ENCODE assay signal across 8 mouse cellular contexts in the genomic region with DNA sequence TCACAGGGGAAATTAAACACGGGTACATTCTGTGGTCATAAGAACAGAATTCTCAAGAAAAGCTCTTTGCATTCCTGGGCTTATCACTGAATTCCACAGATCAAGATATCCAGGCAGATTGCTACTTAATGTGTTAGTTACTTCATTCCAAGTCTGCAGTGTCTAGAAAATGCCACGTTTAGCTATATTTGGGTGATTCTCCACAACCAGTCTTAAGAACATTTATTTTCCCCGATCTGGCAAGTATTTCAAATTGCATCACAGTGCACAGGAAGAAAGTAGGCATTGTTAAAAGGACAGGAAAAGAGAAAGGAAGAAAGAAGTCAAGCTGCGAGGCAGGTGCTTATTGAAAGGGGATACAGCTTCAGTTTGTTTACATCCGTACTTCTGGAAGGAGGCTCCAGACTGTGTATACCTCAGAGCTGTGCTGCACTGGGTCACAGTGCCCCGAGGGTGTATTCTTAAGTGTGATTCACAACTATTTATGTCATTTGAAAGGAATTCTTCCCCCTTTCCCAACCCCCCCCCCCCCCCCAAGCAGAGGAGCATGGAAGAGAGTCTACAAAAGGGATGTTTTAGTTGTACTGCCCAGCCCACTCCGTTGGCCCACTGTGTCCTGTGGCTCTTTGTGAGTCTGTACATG.
DNase-seq lines count a peak whose midpoint lies in the region; ATAC-seq and TF ChIP-seq lines count a peak whose summit lies in the region.

No protein-coding gene starts in this region.

- no peak overlapping the region for H3K9ac ChIP-seq in heart, adult 2 months (ENCODE audit: low read depth, low read length)
- H3K9ac ChIP-seq in lung, postnatal 0 days (replicated peaks; ENCODE audit: low read depth) = no peak overlapping the region
- H3K9ac ChIP-seq in hindbrain, embryonic 15.5 days = no peak overlapping the region
- no peak overlapping the region for H3K9ac ChIP-seq in stomach, embryonic 16.5 days (ENCODE audit: low read length)

- 32% methylated on average over 7 of the region's 7 CpGs for WGBS in heart, adult 2 months
- WGBS in lung, postnatal 0 days = 13% methylated on average over 7 of the region's 7 CpGs
- WGBS in hindbrain, embryonic 15.5 days = 35% methylated on average over 7 of the region's 7 CpGs
- WGBS in stomach, embryonic 16.5 days = 20% methylated on average over 7 of the region's 7 CpGs

- no peak for TF ChIP-seq EP300 in heart, adult 2 months (IDR thresholded peaks at IDR 0.05; ENCODE audit: insufficient read depth, low read depth, low read length)
- TF ChIP-seq EP300 in lung, postnatal 0 days (IDR thresholded peaks at IDR 0.05) = peak; percentile 96

- TF ChIP-seq CTCF in heart, adult 2 months (IDR thresholded peaks at IDR 0.05) = no peak
- no peak for TF ChIP-seq CTCF in lung, postnatal 0 days (IDR thresholded peaks at IDR 0.05)

- peak; percentile 82 for ATAC-seq in lung, postnatal 0 days
- no peak for ATAC-seq in hindbrain, embryonic 15.5 days (ENCODE audit: low FRiP score, low read depth)
- peak; percentile 70; the same call in 1 of the 2 replicates for ATAC-seq in stomach, embryonic 16.5 days (ENCODE audit: insufficient read depth, low FRiP score)
- ATAC-seq in erythroblast, adult 5-6 weeks (replicated peaks; ENCODE audit: low FRiP score, poor library complexity, severe bottlenecking) = no peak

- H3K79me2 ChIP-seq in heart, adult 2 months (replicated peaks; ENCODE audit: control insufficient read depth, insufficient read depth, low read length) = no peaks in the 10 kb centered on the region

- intact Hi-C loops in heart, adult 2 months (cut with DNase I) = no loop called here
- intact Hi-C loops in heart, postnatal 14 days (cut with DNase I) = no loop called here

- peaks cover 11% of the 10 kb centered on the region for H3K4me1 ChIP-seq in heart, adult 2 months (ENCODE audit: control insufficient read depth, insufficient read depth, low read length)
- H3K4me1 ChIP-seq in lung, postnatal 0 days (ENCODE audit: insufficient read depth, low read depth, low read length) = peaks cover 10% of the 10 kb centered on the region; the same call in 1 of the 2 replicates
- peaks cover 18% of the 10 kb centered on the region for H3K4me1 ChIP-seq in hindbrain, embryonic 15.5 days (replicated peaks)
- peaks cover 25% of the 10 kb centered on the region for H3K4me1 ChIP-seq in stomach, embryonic 16.5 days (ENCODE audit: control insufficient read depth, insufficient read depth, low read length)

- TF ChIP-seq POLR2A in heart, adult 2 months (IDR thresholded peaks at IDR 0.05; ENCODE audit: insufficient read depth, low read depth, low read length) = no peak

- no peak for DNase-seq in heart, adult 2 months
- no peak for DNase-seq in heart, postnatal 14 days
- DNase-seq in lung, postnatal 0 days (ENCODE audit: low spot score) = peak; percentile 78
- DNase-seq in lung, adult 18-20 months = no peak
- DNase-seq in cerebellum, postnatal 10 days = no peak

- H3K4me3 ChIP-seq in heart, adult 2 months = no peak overlapping the region
- H3K4me3 ChIP-seq in lung, postnatal 0 days (ENCODE audit: low read depth, low read length) = no peak overlapping the region
- H3K4me3 ChIP-seq in hindbrain, embryonic 15.5 days = no peak overlapping the region
- no peak overlapping the region for H3K4me3 ChIP-seq in stomach, embryonic 16.5 days (replicated peaks; ENCODE audit: low read length)

- no peaks in the 10 kb centered on the region for H3K27me3 ChIP-seq in heart, adult 2 months (ENCODE audit: control insufficient read depth, insufficient read depth, low read length)
- no peaks in the 10 kb centered on the region for H3K27me3 ChIP-seq in lung, postnatal 0 days (replicated peaks; ENCODE audit: insufficient read depth, low read length)
- H3K27me3 ChIP-seq in hindbrain, embryonic 15.5 days = no peaks in the 10 kb centered on the region
- no peaks in the 10 kb centered on the region for H3K27me3 ChIP-seq in stomach, embryonic 16.5 days (ENCODE audit: control insufficient read depth, insufficient read depth, low read length)

- H3K27ac ChIP-seq in heart, adult 2 months = peak overlapping the region; percentile 18; the same call in 1 of the 2 replicates
- peak overlapping the region; percentile 84 for H3K27ac ChIP-seq in lung, postnatal 0 days (ENCODE audit: low read length)
- 0 out of 2 replicates have a peak overlapping the region, but pooled peaks have one; percentile 49 for H3K27ac ChIP-seq in hindbrain, embryonic 15.5 days (replicated peaks)
- H3K27ac ChIP-seq in stomach, embryonic 16.5 days (ENCODE audit: low read length) = peak overlapping the region; percentile 48

- no peaks in the 10 kb centered on the region for H3K9me3 ChIP-seq in lung, postnatal 0 days (ENCODE audit: low read length)
- no peaks in the 10 kb centered on the region for H3K9me3 ChIP-seq in hindbrain, embryonic 15.5 days
- H3K9me3 ChIP-seq in stomach, embryonic 16.5 days (replicated peaks; ENCODE audit: control insufficient read depth, low read length) = peaks cover 3% of the 10 kb centered on the region; the same call in 1 of the 2 replicates

- peaks cover 25% of the 10 kb centered on the region for H3K36me3 ChIP-seq in heart, adult 2 months (ENCODE audit: control insufficient read depth, insufficient read depth, low read length)
- H3K36me3 ChIP-seq in lung, postnatal 0 days (ENCODE audit: insufficient read depth, low read length) = peaks cover 38% of the 10 kb centered on the region
- no peaks in the 10 kb centered on the region for H3K36me3 ChIP-seq in hindbrain, embryonic 15.5 days
- peaks cover 16% of the 10 kb centered on the region for H3K36me3 ChIP-seq in stomach, embryonic 16.5 days (ENCODE audit: control insufficient read depth, insufficient read depth, low read length)

- H3K4me2 ChIP-seq in lung, postnatal 0 days (replicated peaks; ENCODE audit: low read depth, low read length) = no peak overlapping the region
- H3K4me2 ChIP-seq in hindbrain, embryonic 15.5 days = no peak overlapping the region
- no peak overlapping the region for H3K4me2 ChIP-seq in stomach, embryonic 16.5 days (ENCODE audit: low read depth, low read length)

Comparison
In these comparisons a context has a peak if more than half of its experiments do, and no peak if none do; other contexts are left out.
1. H3K27ac ChIP-seq: peak in every context shown above with its lines; median percentile 84 in lung, postnatal 0 days; 49 in hindbrain, embryonic 15.5 days; 48 in stomach, embryonic 16.5 days; 18 in heart, adult 2 months.
2. ATAC-seq: peak in lung, postnatal 0 days (single experiment) and stomach, embryonic 16.5 days (single experiment); none in hindbrain, embryonic 15.5 days (single experiment) and erythroblast, adult 5-6 weeks (single experiment).